Mouse (Mus musculus) left cerebral cortex, adult 2 months (tissue): ENCODE measurements around the gene Nkx2-1. TPM values are rescaled to one million over a fixed set of nuclear protein-coding genes. Genes with fewer than 3 reads are reported as not detected.
"Not testable (repeated sequence)": the region's sequence is repeated elsewhere in the genome, so short reads cannot be mapped to it uniquely, and the experiment has no call there.

Source experiments
- DNase-seq, 2 experiments: peaks; one replicate each; pipeline ENCODE4 v3.0.0; 2021 to 2022; ENCODE audit warnings: low spot score in 2 of 2, mixed read lengths in 1 of 2; ENCODE audit errors: extremely low spot score in 1 of 2
- H3K27ac ChIP-seq: fragments of 200-600 bp; 2 replicates; pipeline ENCODE4 v1.8.1; 2022
- H3K4me3 ChIP-seq: fragments of 200-600 bp; 2 replicates; pipeline ENCODE4 v1.8.1; 2022
- CTCF ChIP-seq: fragments of 200-600 bp; IDR thresholded peaks from 2 replicates; pipeline ENCODE4 v1.8.1; 2022; ENCODE audit warnings: antibody characterized with exemption, mild to moderate bottlenecking, moderate library complexity
- intact Hi-C: fragments of 180-260 bp; cut with DNase I; formaldehyde crosslinking; loops from one replicate; pipeline ENCODE4 v1.15.1; 2025
- total RNA-seq, 2 experiments: library from RNA; stranded (reverse); gene quantifications; 2 replicates each; pipeline ENCODE4 v1.2.3; 2021

The Nkx2-1 gene
- total RNA-seq, 2 experiments from 2014 or later, result 0.29 to 0.79 TPM

GRCm38 (mm10) chr12:56532986-56533495, 3.7 kb downstream of the Nkx2-1 start:
- intact Hi-C loops, result loop anchor here (5.0 kb wide), 1 partner anchor 1014 kb away; the partner anchor contains the start of gene Foxa1
- Histone ChIP-seq H3K4me3 (no peak overlapping the region), H3K27ac (no peak overlapping the region)
- TF ChIP-seq CTCF, result no peak
- no peak for DNase-seq

GRCm38 (mm10) chr12:56532142-56532541, 4.6 kb downstream of the Nkx2-1 start:
- intact Hi-C loops, result loop anchor here (5.0 kb wide), 1 partner anchor 1015 kb away; the partner anchor contains the start of gene Foxa1
- Histone ChIP-seq H3K27ac (no peak overlapping the region), H3K4me3 (no peak overlapping the region)
- TF ChIP-seq CTCF, result no peak
- no peak for DNase-seq

GRCm38 (mm10) chr12:56531051-56531620, 5.6 kb downstream of the Nkx2-1 start:
- intact Hi-C loops, result loop anchor here (5.0 kb wide), 1 partner anchor 1016 kb away; the partner anchor contains the start of gene Foxa1
- TF ChIP-seq CTCF, result no peak

GRCm38 (mm10) chr12:56529931-56530330, 6.8 kb downstream of the Nkx2-1 start:
- Histone ChIP-seq H3K27ac (no peak overlapping the region), H3K4me3 (no peak overlapping the region)
- DNase-seq, result no peak
- TF ChIP-seq CTCF, result no peak
- intact Hi-C loops, result loop anchor here (5.0 kb wide), 2 partner anchors 162 to 1017 kb away; partner anchors contain the start of genes Foxa1 and Pax9

More at GRCm38 (mm10) chr12:56531051-56531620, 5.6 kb downstream of the Nkx2-1 start:
- H3K4me3 ChIP-seq, result no peak overlapping the region
- no peak overlapping the region for H3K27ac ChIP-seq
- DNase-seq, result no peak

- intact Hi-C loops, result loop anchor here (5.0 kb wide), 1 partner anchor 163 kb away; the partner anchor contains the start of gene Pax9
- H3K27ac ChIP-seq, result no peak overlapping the region
- no peak for TF ChIP-seq CTCF
- no peak for DNase-seq
- H3K4me3 ChIP-seq, result no peak overlapping the region
Observed at GRCm38 (mm10) chr12:56528881-56529681, 7.6 kb downstream of the Nkx2-1 start.

- DNase-seq, result no peak
- Histone ChIP-seq H3K27ac (no peak overlapping the region), H3K4me3 (no peak overlapping the region)
- intact Hi-C loops, result loop anchor here (5.0 kb wide), 1 partner anchor 164 kb away; the partner anchor contains the start of gene Pax9
- no peak for TF ChIP-seq CTCF
Observed at GRCm38 (mm10) chr12:56528034-56528570, 8.6 kb downstream of the Nkx2-1 start.

- no peak for DNase-seq
- no peak for TF ChIP-seq CTCF
- Histone ChIP-seq H3K4me3 (no peak overlapping the region), H3K27ac (no peak overlapping the region)
- intact Hi-C loops, result loop anchor here (5.0 kb wide), 1 partner anchor 165 kb away; the partner anchor contains the start of gene Pax9
Observed at GRCm38 (mm10) chr12:56527071-56527470, 9.6 kb downstream of the Nkx2-1 start.

- not testable (repeated sequence) for H3K27ac ChIP-seq, DNase-seq, H3K4me3 ChIP-seq
- intact Hi-C loops, result loop anchor here (5.0 kb wide), 1 partner anchor 167 kb away; the partner anchor contains the start of gene Pax9
Observed at GRCm38 (mm10) chr12:56525219-56525797, 11.4 kb downstream of the Nkx2-1 start.

- intact Hi-C loops, result no loop called here
Observed at GRCm38 (mm10) chr12:56524201-56524600, 12.5 kb downstream of the Nkx2-1 start.

GRCm38 (mm10) chr12:56522191-56522590, 14.5 kb downstream of the Nkx2-1 start:
- intact Hi-C loops, result no loop called here
- no peak for TF ChIP-seq CTCF
- H3K27ac ChIP-seq, result no peak overlapping the region
- DNase-seq, result no peak
- H3K4me3 ChIP-seq, result no peak overlapping the region

More at GRCm38 (mm10) chr12:56524201-56524600, 12.5 kb downstream of the Nkx2-1 start:
- TF ChIP-seq CTCF, result no peak
- no peak for DNase-seq
- no peak overlapping the region for H3K4me3 ChIP-seq
- no peak overlapping the region for H3K27ac ChIP-seq

- no peak overlapping the region for H3K4me3 ChIP-seq
- intact Hi-C loops, result no loop called here
- DNase-seq, result no peak
- TF ChIP-seq CTCF, result no peak
- H3K27ac ChIP-seq, result no peak overlapping the region
Observed at GRCm38 (mm10) chr12:56521106-56521840, 15.4 kb downstream of the Nkx2-1 start.
